Mouse (Mus musculus) thymus, adult 2 months (tissue): ENCODE measurements around the gene Cyp4f18.
"Not testable (repeated sequence)": the region's sequence is repeated elsewhere in the genome, so short reads cannot be mapped to it uniquely, and the experiment has no call there.

ENCODE experiments used
- CTCF ChIP-seq: fragments of 200-500 bp; IDR thresholded peaks from 2 replicates; pipeline ENCODE4 v1.5.1; 2012; ENCODE audit warnings: mild to moderate bottlenecking, control low read depth, low read length, moderate library complexity, borderline replicate concordance; ENCODE audit not compliant: control insufficient read depth, poor library complexity, insufficient read depth; ENCODE audit errors: extremely low read depth
- POLR2A ChIP-seq: fragments of 200-500 bp; IDR thresholded peaks from 2 replicates; pipeline ENCODE4 v1.6.1; 2012; ENCODE audit warnings: mild to moderate bottlenecking, low read length, control low read depth, moderate library complexity; ENCODE audit not compliant: control insufficient read depth, poor library complexity, insufficient read depth; ENCODE audit errors: extremely low read depth

DNA sequence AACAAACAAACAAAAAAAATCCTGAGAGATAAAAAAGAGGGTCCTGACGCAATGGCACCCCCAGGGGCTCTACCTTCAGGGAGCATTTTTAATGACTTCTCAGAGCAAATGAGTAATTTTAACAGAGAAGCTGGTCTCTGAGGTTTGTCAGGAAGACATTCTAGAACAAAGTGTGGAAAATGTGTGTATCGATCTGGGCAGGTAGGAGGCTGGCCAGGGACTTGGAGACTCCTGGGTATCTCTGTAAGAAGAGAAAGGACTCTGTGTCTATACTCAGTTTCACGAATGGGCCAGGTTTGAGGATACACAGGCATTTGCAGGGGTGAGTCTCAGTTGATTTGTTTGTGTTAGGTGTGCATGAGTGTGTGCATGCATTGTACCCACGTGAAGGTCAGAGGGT is 31.5 kb upstream of the Cyp4f18 start, which contains the start of gene Olfr372:
- not testable (repeated sequence) for TF ChIP-seq CTCF, POLR2A
